Mouse (Mus musculus) liver, embryonic 14.5 days (tissue): ENCODE results near the gene Daxx.

ENCODE experiments used
- CTCF ChIP-seq: IDR thresholded peaks from 2 replicates; pipeline ENCODE4 v1.5.1; 2016; ENCODE audit warnings: antibody characterized with exemption, low read depth, control low read depth
- EP300 ChIP-seq: IDR thresholded peaks from 2 replicates; pipeline ENCODE4 v1.6.1; 2016; ENCODE audit warnings: antibody characterized with exemption, low read depth

GRCm38 (mm10) chr17:33891357-33891756 lies 17.9 kb upstream of the Daxx start:
- no peak for TF ChIP-seq CTCF
- no peak for TF ChIP-seq EP300
